Mouse (Mus musculus) regulatory T cell (primary cell): ENCODE measurements around the gene Gm15107.

ENCODE experiments used
- in situ Hi-C: fragments of 300-600 bp; cut with MboI, MseI; formaldehyde crosslinking; loops from one replicate; pipeline ENCODE4 v1.15.1; 2025; ENCODE audit warnings: high pct_unique_total_duplicates

Gm15107 gene

GRCm38 (mm10) chrX:148180424-148180823 is at the start of gene Gm15107:
Gene Gm15107 (plus strand): TSS chrX:148180724.
- in situ Hi-C loops: loop anchor here (10.0 to 25.0 kb wide), 3 partner anchors 494 to 1432 kb away; no protein-coding TSS in a partner anchor
